Mouse (Mus musculus) layer of hippocampus, adult 11-12 months (tissue): ENCODE data around the gene Akr1b7.
A peak's percentile ranks its signal among the peaks of the same experiment; 100 is the strongest.
"Not testable (repeated sequence)": the region's sequence is repeated elsewhere in the genome, so short reads cannot be mapped to it uniquely, and the experiment has no call there.

Experiments
- DNase-seq: peaks from one replicate; pipeline ENCODE4 v3.0.0; 2022; ENCODE audit warnings: low spot score

Gene Akr1b7

DNA sequence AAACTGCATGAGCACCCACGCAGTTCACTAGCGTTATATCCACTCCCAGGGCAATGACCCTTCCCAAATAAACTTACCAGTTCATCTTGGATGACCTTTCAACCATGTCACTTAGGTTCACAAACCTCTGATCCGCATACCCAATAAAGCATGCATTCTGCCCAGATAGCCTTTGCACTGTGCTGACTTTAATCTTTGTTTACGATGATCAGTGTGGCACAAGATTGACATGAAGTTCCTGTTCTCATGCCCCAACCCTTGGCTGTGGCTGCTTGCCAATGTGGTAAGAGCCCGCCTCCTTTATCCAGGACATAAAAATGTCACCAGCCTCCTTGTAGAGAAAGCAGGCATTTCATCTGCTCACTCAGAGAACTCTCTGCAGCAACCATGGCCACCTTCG lies at the start of gene Akr1b7:
Gene Akr1b7 (plus strand): TSS at position 312 of the 400 bp plus-strand sequence.
- no peak for DNase-seq

DNA sequence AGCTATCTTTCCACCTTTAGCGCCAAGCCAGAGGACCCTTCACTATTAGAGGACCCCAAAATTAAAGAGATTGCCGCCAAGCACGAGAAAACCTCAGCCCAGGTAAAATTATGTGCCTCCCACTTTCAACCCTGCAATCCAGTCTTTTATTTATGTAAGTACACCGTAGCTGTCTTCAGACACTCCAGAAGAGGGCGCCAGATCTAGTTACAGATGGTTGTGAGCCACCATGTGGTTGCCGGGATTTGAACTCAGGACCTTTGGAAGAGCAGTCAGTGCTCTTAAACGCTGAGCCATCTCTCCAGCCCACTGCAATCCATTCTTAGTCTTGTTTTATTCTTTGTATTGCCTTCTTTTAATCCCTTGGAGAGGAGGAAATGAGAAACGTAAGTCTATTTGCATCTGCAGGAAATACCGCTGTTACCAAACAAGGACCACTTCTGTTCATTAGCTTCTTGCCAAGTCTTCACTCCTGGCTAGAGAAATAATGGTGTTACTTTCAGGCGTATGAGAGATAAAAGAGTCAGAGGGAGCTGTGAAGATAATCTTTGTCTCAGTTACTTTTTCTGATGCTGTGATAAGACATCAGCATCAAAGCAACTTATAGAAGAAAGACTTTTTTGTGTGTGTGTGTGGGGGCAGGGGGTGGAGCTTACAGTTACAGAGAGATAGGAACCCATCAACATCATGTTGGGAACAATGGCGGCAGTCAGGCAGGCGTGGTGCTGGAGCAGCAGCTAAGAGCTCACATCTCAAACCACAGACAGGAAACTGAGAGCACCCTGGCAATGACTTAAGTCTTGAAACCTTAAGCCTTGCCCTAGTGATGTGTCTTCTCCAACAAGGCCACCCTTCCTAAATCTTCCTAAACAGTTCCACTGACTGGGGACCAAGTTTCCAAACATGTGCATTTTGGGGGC lies 47.7 kb upstream of the Akr1b7 start:
- DNase-seq = no peak

DNA sequence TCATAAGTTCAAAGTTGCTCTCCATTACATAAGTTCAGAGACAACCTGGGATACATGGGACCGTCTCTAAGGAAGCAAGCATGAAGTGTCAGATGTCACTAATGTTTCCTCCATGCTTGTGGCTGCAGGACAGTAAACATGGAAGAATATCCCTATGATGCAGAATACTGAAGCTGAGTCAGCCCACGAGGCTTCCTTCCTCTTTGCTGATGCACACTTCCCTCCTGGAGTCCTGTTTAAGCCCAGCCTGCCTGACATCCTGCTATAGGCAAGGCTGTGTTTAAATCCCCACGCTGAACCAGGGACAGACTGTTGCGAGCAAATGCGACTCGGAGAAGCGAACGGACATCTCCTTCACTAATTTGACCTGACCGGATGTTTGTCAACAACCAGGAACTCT lies 44.1 kb upstream of the Akr1b7 start:
- no peak for DNase-seq

DNA sequence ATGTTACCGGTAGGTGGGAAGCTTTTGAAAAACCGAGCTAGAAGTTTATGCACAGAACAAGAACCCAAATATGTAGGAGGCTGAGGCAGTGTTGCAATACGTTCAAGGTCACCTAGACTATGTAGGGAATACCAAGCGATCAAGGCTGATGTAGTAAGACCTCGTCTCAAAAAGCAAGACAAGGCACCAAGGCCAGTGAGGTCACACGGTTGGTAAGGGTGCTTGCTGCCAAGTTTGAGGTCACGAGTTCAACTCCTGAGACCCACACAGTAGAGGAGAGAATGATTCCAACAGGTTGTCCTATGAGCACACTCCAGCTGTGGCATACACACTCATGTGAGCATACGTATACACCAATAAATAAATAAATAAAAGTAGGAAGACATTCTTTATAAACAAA lies 42.1 kb upstream of the Akr1b7 start:
- no peak for DNase-seq

DNA sequence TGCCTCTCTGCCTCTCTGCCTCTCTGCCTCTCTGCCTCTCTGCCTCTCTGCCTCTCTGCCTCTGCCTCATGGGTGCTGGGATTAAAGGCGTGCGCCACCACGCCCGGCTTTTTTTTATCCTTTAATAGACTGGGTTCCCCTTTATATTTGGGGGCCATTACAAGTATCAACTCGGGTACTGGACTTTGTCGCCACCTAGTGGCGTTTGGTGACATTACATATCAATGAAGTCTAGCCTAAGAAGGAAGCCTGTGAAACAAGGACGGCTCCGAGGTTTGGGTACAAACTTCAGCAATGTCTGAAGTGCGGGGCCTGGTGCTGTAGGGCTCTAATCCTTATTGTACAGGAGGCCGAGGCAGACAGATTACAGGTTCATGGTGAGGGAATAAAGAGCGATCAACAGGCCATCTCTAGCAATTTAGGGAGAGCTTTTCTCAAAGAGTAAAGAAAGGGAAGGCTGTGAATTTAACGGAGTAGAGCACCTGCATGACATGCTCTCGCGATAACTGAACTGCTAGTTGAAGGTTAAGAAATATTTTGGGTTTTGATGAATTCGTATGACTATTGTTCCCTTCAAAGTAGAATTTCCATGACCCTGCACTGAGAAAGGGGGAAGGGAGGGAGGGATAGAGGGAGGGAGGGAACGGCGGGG lies 40.3 kb upstream of the Akr1b7 start:
- DNase-seq = peak; percentile 90

DNA sequence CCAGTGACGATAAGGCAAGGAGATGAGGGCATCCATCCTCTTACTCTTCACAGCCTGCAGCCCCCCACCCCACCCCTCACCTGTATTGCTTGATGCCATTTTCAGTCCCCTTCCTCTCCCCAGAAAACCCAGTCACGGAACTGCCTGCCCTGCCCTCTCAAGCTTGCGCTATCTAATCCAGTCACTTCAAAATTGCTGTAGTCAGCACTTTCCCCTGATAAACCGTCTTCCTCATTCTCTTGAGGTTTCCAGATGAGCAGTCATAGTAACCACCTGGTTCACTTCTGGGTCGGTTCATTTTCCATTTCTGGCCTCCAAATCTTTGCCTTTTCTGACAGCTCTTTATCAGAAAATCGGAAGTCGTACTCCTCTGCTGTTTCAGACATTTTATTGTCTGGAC lies 38.3 kb upstream of the Akr1b7 start:
- DNase-seq = no peak

DNA sequence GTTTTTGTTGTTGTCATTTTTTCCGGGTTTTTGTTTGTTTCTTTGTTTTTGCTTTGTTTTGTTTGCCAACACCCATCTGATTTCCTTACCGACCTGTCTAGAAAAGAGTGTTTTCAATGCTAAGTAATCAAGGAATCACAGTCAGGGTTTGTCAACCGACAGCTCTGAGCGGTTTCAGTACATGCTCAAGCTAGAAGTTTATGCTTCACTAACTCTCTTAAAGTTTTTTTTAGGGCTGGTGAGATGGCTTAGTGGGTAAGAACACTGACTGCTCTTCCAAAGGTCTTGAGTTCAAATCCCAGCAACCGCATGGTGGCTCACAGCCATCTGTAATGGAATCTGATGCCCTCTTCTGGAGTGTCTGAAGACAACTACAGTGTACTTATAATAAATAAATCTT lies 36.2 kb upstream of the Akr1b7 start:
- not testable (repeated sequence) for DNase-seq

DNA sequence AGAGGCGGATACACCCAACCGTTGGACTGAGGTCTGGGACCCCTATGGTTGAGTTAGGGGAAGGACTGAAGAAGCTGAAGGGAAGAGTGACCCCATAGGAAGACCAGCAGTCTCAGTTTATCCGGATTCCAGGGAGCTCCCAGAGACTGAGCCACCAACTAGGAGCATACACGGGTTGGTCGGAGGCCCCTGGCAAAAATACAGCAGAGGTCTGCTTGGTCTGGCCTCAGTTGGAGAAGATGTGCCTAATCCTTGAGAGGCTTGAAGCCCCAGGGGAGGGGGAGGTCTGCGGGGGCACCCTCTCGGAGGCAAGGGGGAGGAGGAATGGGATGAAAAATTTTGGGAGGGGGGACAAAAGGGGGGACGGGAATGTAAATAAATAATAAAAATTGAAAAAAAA lies 28.7 kb upstream of the Akr1b7 start:
- no peak for DNase-seq

DNA sequence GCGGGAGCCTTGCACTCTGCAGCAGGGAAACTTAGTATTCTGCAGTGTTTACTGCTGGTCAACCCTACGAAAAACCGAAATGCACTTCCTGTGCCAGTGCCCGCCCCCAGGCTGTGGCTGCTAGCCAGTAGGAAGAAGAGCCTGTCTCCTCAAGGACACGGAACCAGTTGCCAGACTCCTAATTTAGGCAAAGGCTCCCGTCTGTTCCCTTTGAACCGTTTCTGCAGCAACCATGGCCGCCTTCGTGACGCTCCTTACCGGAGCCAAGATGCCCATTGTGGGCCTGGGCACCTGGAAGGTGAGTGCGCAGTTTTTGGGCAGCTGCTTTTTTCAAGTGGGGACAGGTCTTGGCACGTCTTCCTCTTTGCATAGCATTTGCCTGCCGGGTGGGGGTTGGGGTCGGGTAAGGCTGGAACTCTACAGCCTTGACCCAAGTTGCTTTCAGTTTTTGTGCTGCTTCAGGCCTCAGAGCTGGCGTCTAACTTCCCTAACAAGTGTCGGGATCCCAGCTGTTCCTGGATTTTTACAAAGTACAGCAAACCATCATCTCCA lies 27.9 kb upstream of the Akr1b7 start, which contains the start of gene Akr1b10:
Gene Akr1b10 (plus strand): TSS at position 109 of the 552 bp plus-strand sequence.
- peak; percentile 82 for DNase-seq

DNA sequence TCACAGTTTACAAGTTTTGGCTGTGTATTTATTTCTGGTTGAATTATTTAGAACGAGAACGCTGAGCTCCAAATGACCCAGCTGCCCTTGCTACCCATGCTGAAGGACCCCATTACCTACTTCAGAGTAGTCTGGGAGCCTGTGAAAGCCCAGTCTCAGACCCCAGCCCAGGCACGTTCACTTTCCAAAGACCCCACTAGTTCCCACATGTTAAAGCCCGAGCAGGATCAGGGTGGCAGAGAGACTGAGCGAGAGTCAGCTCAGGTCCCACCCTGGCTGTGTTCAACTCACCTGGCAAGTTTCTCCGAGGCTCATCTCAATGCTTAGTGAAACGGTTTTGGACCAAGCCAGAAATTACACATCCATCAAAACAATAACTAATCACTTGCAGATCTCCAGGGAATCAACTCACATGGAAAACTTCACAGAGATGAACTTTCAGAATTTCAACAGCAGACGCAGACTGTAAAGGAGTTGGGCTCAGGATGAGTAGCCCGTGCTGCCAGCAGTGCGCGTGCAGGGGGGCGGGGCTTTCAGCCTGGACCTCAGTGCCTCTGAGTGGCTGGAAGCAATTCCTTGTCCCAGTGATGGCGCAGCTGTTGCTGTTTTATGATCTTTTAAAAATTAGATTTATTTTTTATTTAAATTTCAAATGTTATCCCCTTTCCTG lies 27.3 kb upstream of the Akr1b7 start:
- no peak for DNase-seq

DNA sequence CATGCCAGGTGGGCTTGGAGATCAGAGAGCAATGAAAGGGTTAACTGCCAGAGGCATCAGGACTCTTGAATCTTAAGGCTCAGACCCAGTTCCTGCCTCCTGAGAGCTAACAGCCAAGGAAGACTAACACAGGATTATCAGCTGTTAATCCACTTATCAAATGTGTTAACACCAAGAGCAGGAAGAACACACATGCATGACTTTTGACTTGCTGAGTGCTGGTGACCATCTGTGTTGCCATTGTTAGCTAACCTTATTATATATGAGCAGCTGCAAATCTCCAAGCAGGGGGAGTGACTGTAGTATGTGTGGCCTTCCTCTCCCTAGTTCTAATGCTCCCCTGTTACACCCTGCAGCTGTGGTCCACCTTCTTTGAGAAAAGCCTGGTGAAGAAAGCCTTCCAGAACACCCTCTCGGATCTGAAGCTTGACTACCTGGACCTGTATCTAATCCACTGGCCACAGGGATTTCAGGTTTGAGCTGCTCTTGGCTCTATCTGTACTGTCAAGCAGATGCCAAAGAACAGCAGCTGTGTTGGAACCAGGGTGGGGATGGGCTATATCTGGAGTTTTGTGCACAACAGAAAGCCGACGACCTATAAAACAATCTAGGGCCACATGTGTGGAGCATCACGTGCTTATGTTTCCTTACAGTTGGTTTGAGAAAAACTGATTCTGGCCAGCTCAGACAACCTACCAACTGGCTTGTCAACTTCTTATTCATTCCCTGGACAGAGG lies 23.5 kb upstream of the Akr1b7 start:
- DNase-seq = no peak

DNA sequence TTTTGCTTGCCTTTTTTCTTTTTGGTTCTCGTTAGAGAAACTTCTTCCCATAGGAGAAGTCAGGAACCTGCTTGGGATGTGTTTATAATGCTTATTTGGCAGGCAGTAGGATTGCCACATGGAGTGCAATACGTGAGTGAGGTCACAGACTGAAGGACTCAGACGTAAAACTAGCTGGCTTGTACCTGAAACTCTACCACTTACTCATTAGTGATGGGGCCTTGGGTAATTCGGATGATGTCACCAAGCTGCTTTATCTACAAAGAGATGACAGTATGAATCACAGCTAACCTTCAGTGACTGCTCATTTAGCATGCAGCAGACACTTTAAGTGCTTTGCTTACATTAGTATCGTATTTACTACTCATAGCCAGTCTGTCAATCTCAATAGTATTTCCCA lies 16.2 kb upstream of the Akr1b7 start:
- no peak for DNase-seq

DNA sequence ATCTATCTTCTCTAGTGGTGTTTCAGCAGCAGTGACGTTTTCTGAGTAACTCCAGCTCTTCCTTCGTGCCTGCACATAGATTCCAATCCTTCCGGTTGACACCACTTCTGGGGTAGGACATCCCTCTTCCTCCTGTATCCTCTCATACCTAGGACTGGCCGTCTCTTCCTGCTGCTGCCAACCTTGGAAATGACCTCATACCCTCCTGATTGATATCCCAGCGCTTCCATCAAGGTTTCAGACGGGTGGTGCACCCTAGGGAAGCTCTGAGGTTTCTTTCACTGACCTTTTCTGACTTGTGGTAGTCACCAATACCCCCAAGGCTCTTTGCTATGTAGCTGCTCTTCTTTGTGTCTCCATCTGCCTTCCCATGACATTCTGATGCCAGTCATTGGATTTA lies 13.7 kb upstream of the Akr1b7 start:
- no peak for DNase-seq

DNA sequence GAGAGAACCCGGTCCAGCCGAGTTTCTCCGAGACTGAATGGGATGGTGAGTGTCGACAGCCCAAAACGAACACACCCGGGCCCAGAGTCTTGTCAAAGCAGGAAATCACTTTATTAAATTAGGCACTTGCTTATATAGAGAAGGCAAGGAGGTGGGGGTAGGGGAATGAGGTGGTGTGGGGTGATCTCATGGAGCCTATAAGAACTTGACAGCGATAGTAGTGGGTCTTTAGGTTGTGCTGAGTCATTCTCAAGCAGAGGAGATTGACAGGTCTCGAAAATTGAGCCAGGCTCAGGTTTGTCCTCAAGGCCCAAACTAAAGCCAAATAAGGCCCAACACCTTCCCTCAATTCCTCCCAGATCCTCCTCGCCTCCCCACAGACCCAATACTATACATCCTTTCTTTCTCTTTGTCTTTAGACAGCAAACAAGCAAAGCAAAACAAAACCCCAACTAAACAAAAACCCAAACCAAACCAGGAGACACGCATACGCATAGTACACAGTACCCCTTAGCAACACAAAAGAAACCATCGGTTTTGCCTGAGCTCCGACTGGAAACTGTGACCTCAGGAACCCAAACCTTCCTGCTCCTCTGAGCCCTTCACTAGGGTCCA lies 12.4 kb upstream of the Akr1b7 start:
- DNase-seq = no peak

DNA sequence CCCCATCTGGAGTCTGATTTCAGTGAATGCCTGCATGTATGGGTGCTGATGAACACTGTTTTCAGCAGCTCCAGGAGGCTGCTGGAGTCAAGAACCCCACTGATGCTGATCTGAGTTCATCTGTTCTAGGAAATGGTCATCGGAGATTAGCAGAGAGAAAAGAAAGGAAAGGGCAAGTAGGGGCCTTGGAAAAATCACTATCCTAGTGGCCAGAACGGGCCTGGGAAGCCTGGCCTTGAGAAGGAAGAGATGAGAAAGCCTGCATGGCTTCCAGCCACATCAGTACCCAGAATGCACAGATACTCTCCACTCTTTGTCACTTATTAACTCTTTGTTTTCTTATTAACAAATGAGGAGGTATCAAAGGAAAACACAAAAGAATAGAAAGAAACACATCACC lies 11.4 kb upstream of the Akr1b7 start:
- no peak for DNase-seq

DNA sequence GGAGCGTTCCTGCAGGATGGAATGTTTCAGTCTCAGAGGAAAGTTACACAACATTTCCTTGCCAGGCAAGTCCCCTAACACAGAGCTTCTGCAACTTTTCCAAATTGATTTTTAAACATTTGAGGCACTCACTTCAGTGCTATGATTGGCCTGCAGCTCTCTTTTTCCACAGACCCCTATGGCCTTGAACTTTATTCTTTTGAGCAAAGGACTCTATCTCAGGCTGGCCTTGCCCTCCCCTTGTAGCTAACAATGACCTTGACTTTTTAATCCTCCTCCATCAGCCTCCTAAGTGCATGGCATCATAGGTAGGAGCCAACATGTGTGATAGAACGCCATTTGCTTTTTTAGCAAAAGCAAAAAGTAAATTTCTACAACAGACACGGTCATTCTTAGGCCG lies 5.4 kb upstream of the Akr1b7 start:
- DNase-seq = no peak

DNA sequence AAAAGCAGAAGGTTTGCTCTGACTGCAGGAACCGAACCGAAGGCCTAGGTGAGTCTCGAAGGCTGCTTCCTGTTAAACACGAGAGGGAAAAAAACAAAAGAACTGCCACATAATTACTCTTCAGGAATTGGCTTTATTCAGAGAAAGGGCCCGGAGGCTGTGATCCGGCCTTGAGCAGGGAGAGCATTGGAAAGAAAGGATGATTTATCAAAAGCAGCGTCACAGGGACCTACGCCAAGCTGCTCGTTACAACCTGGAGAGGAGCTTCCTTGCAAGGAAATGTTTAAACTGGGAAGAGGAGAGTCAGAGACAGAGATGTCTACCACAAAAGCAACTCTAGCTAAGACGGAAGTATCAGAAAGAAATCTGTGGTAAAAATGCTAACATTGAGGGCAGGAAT lies 4.7 kb upstream of the Akr1b7 start:
- no peak for DNase-seq

DNA sequence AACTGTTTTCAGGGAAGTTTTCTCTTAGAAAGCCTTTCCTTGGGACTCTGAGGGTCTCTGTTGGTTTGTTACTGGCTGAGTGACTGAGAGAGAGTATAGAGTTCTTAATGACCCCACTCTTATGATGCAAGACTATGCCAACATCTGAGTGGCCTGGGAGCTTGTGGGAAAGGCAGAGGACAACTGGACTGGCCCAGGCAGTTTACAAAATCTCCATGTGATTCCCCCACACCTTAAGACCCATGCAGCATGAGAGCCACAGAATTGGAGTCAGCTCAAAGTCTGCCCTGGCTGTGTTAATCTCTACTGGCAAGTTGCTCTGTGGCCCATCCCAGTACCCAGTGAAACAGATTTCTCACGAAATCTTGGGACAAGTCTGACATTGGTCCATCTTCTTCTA lies 554 bp downstream of the Akr1b7 start:
- DNase-seq = no peak

DNA sequence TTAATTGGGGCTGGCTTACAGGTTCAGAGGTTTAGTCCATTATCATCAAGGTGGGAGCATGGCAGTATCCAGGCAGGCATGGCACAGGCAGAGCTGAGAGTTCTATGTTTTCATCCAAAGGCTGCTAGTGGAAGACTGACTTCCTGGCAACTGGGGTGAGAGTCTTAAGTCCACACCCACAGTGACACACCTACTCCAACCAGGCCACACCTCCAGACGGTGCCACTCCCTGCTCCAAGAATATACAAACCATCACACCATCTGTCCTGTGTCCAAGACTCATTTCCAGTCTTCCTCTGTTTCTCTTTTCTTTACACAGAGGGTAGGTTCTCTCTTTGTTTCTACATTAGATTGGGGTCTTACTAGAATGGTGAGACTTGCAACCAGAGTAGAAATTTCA lies 1.3 kb downstream of the Akr1b7 start:
- not testable (repeated sequence) for DNase-seq

DNA sequence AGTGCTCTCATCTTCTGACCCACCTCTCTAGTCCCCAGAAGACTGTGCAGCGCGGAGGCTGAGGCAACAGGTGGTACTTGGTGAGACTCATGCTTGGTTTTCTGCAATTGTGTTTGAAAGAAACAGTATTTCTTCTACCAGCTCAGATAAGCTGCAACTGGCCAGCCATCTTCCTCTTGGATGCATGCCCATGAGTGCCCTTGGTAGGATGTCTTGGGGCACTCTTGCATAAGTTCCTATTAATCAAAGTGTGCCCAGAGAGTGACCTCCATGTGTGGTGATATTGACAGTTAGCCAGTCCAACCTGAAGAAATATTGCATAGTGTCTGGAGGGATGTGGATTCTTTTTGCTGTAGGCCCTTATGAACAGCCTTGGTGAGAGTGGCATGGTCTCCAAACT lies 4.4 kb downstream of the Akr1b7 start:
- DNase-seq = no peak

DNA sequence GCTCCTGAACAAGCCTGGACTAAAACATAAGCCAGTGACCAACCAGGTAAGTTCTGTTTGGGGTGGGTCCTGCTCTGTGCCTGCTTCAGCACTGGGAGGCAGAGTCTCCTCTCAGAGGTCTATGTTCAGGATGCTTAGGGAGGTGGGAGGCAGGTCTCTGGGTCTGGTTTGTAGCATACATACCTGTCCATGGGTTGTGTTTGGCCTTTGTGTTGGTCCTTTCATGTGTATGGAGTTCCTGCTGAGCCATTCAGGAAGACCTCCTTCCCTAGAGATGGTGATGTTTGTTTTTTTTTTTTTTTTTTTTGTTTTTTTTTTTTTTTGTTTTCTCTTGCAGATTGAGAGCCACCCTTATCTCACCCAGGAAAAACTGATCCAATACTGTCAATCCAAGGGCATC lies 6.9 kb downstream of the Akr1b7 start:
- DNase-seq = no peak
